Mouse (Mus musculus) stomach, embryonic 14.5 days (tissue): ENCODE data around the gene Nop2. TPM values are rescaled to one million over a fixed set of nuclear protein-coding genes. Genes with fewer than 3 reads are reported as not detected.

Experiments used
- ATAC-seq: fragments of 200-750 bp; cut with Nextera tagmentation; 2 replicates; pipeline ENCODE4 v1.8.0; 2017; ENCODE audit warnings: low read depth, moderate TSS enrichment; ENCODE audit not compliant: insufficient number of reproducible peaks, insufficient read depth, low FRiP score
- H3K27ac ChIP-seq: fragments of 300-500 bp; sonication (generic); 2 replicates; pipeline ENCODE4 v1.5.1; 2014; ENCODE audit warnings: mild to moderate bottlenecking, low read length, moderate library complexity, mixed read lengths
- H3K27me3 ChIP-seq: fragments of 300-500 bp; sonication (generic); 2 replicates; pipeline ENCODE4 v1.6.1; 2014; ENCODE audit warnings: low read length, control low read depth, mixed read lengths; ENCODE audit not compliant: control insufficient read depth, insufficient read depth
- H3K36me3 ChIP-seq: fragments of 300-500 bp; sonication (generic); 2 replicates; pipeline ENCODE4 v1.6.1; 2014; ENCODE audit warnings: mild to moderate bottlenecking, control low read depth, low read length, moderate library complexity, mixed read lengths; ENCODE audit not compliant: control insufficient read depth, insufficient read depth
- H3K4me1 ChIP-seq: fragments of 300-500 bp; sonication (generic); 2 replicates; pipeline ENCODE4 v1.6.1; 2014; ENCODE audit warnings: low read length, control low read depth, mixed read lengths; ENCODE audit not compliant: control insufficient read depth, insufficient read depth
- H3K4me2 ChIP-seq: fragments of 300-500 bp; sonication (generic); replicated peaks from 2 replicates; pipeline ENCODE4 v1.6.1; 2014; ENCODE audit warnings: low read depth, low read length, control low read depth
- H3K4me3 ChIP-seq: fragments of 300-500 bp; sonication (generic); 2 replicates; pipeline ENCODE4 v1.5.1; 2014; ENCODE audit warnings: low read depth, low read length, control low read depth
- H3K9ac ChIP-seq: fragments of 300-500 bp; sonication (generic); replicated peaks from 2 replicates; pipeline ENCODE4 v1.6.1; 2014; ENCODE audit warnings: low read depth, mild to moderate bottlenecking, control low read depth, low read length, moderate library complexity, mixed read lengths
- H3K9me3 ChIP-seq: fragments of 300-500 bp; sonication (generic); 2 replicates; pipeline ENCODE4 v1.6.1; 2016; ENCODE audit warnings: low read depth, low read length, control low read depth; ENCODE audit not compliant: control insufficient read depth
- WGBS: fragments of 180-500 bp; shearing (Covaris S2); extraction: QIAGEN DNeasy Blood & Tissue Kit; methylation state at CpG from one replicate; pipeline ENCODE4 v1.1.7; 2014; 5-methylcytosine and 5-hydroxymethylcytosine counted together
- polyA plus RNA-seq: library from polyadenylated mRNA; unstranded; fragments of >200 nt; fragmentation: Nextera tagmentation; extraction: Ambion mirVana; gene quantifications from 2 replicates; pipeline ENCODE4 v1.2.1, GENCODE M21; 2014

Nop2 gene
- polyA plus RNA-seq, 1 experiment from 2014 or later: 52.3 TPM

DNA sequence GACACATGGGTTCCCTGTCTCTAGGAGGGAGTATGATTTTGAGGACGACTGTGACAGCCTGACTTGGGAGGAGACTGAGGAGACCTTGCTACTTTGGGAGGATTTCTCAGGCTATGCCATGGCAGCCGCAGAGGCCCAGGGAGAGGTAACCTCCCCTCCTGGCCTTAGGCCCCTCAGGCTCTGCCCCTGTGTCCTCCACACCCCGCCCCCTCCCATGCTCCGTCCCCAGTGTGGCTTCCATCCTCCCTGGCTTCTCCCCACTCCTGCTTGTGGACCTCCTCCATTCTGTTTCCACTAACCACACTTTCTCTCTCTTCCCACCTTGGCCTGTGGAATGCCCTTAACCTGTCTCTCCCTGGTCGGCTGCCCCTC is 21.3 kb downstream of the Nop2 start:
- H3K9me3 ChIP-seq: no peaks in the 10 kb centered on the region
- 76% methylated on average over 5 of the region's 5 CpGs for WGBS
- H3K4me2 ChIP-seq: no peak overlapping the region
- no peak overlapping the region for H3K4me3 ChIP-seq
- no peak overlapping the region for H3K27ac ChIP-seq
- peaks cover 4% of the 10 kb centered on the region; the same call in 1 of the 2 replicates for H3K4me1 ChIP-seq
- no peak overlapping the region for H3K9ac ChIP-seq
- no peaks in the 10 kb centered on the region for H3K27me3 ChIP-seq
- H3K36me3 ChIP-seq: peaks cover 9% of the 10 kb centered on the region; the same call in 1 of the 2 replicates
- ATAC-seq: no peak

DNA sequence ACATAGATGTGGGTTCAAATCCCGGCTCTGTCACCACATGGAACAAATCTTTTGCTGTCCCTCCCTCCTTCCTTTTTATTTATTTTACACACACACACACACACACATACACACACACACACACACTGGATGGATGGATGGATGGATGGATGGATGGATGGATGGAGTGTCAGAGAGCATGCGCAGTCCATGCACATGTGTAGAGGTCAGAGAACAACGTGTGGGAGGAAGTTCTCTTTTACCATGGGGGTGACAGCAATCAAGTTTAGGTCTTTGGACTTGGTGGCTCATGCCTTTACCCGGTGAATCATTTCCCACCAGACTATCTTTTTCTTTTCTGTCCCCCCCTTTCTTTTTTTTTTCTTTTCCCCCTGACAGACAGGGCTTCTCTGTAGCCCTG is 22.0 kb downstream of the Nop2 start:
- H3K27me3 ChIP-seq: no peaks in the 10 kb centered on the region
- H3K9ac ChIP-seq: no peak overlapping the region
- no peak for ATAC-seq
- H3K4me2 ChIP-seq: no peak overlapping the region
- no peak overlapping the region for H3K27ac ChIP-seq
- H3K9me3 ChIP-seq: no peaks in the 10 kb centered on the region
- H3K4me3 ChIP-seq: no peak overlapping the region
- no peaks in the 10 kb centered on the region for H3K4me1 ChIP-seq
- 89% methylated on average over 4 of the region's 4 CpGs for WGBS
- peaks cover 10% of the 10 kb centered on the region; the same call in 1 of the 2 replicates for H3K36me3 ChIP-seq

DNA sequence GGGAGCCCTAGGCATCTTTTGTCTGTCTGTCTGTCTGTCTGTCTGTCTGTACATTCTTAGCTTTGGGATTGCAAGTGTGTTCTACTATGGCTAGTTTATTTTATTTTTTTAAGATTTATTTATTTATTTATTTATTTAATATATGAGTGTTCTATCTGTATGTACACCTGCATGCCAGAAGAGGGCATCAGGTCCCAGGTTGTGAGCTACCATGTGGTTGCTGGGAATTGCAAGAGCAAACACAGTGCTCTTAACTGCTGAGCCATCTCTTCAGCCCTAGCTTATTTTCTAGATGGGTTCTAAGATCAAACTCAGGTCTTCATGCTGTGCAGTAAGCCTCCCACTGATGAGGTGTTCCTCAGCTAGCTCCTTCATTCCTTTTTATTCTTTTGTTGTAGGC is 22.8 kb downstream of the Nop2 start:
- Histone ChIP-seq H3K27ac (no peak overlapping the region), H3K9ac (no peak overlapping the region), H3K4me1 (no peaks in the 10 kb centered on the region), H3K4me2 (no peak overlapping the region), H3K9me3 (no peaks in the 10 kb centered on the region), H3K27me3 (no peaks in the 10 kb centered on the region), H3K4me3 (no peak overlapping the region), H3K36me3 (peaks cover 15% of the 10 kb centered on the region; the same call in 1 of the 2 replicates)
- ATAC-seq: no peak

DNA sequence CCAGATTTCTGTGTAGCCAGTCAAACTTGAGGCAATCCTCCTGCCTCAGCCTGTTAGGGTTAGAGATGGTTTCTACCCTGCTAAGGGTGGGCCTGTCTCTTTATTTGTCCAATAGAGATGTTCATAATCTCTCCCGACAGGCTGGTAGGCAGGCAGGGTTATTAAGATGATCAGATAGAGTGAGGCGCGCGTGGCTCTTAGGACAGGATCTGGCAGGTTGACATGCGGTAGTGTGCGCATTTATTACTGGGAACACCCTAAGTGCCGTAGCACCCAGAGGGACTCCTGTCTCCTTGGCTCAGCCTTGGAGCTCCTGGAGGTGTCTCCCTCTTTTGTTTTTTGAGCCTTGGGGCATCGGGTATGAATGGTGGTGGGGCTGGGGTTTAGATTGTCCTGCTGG is 23.6 kb downstream of the Nop2 start:
- 83% methylated on average over 8 of the region's 8 CpGs for WGBS
- H3K9me3 ChIP-seq: no peaks in the 10 kb centered on the region
- H3K4me1 ChIP-seq: no peaks in the 10 kb centered on the region
- ATAC-seq: no peak
- no peak overlapping the region for H3K27ac ChIP-seq
- H3K4me2 ChIP-seq: no peak overlapping the region
- H3K36me3 ChIP-seq: peaks cover 17% of the 10 kb centered on the region; the same call in 1 of the 2 replicates
- H3K9ac ChIP-seq: no peak overlapping the region
- H3K4me3 ChIP-seq: no peak overlapping the region
- H3K27me3 ChIP-seq: no peaks in the 10 kb centered on the region

DNA sequence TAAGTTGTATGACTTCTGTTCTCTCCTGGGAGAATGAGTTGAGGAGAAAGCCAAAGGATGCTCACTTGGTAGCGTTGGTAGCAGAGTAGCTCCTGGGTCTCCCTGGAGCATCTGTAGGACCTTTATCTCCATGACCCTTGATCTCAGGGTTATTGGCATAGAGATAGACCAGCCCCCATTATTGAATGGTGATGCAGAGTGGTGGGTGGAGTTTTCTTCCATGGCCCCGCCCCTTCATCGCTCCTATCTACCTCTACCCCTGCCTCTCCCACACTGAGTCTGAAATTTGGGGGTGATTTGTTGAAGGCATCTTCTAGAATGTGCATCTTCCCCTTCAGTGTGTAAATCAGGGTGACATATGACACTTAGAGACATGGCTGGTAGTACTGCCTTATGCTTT is 24.8 kb downstream of the Nop2 start:
- Histone ChIP-seq H3K27ac (no peak overlapping the region), H3K36me3 (peaks cover 29% of the 10 kb centered on the region), H3K27me3 (no peaks in the 10 kb centered on the region), H3K4me2 (no peak overlapping the region), H3K9me3 (no peaks in the 10 kb centered on the region), H3K9ac (no peak overlapping the region), H3K4me3 (no peak overlapping the region), H3K4me1 (no peaks in the 10 kb centered on the region)
- 92% methylated on average over 3 of the region's 3 CpGs for WGBS
- no peak for ATAC-seq

DNA sequence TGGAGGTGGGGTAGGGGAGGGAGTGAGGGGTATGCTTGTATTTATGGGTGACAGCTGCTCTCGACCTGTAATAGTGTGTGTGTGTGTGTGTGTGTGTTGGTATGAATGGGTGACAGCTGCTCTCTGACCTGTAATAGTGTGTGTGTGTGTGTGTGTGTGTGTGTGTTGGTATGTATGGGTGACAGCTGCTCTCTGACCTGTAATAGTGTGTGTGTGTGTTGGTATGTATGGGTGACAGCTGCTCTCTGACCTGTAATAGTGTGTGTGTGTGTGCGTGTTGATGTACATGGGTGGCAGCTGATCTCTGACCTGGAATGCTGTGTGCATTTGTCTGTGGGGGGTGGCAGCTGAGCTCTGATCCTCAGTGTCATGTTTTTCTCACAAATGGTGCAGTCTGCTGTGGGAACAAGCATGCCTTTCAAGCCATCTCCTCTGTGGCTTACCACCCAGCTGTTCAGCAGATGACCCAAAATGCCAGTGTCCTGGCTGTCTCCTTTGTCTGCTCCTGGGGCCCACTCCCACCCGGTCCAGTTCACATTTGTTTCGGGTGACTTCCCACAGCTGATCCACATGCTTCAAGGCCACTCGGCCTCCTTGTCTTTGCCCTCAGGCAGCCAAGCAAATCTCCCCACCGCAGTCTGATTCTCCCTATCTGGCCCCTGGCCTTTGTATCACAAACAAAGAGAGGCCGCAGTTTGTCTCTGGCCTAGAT is 25.4 kb downstream of the Nop2 start:
- Histone ChIP-seq H3K9ac (no peak overlapping the region), H3K36me3 (peaks cover 30% of the 10 kb centered on the region), H3K4me1 (no peaks in the 10 kb centered on the region), H3K4me2 (no peak overlapping the region), H3K27me3 (no peaks in the 10 kb centered on the region), H3K9me3 (no peaks in the 10 kb centered on the region), H3K27ac (no peak overlapping the region), H3K4me3 (no peak overlapping the region)
- no peak for ATAC-seq
- 65% methylated on average over 7 of the region's 7 CpGs for WGBS

DNA sequence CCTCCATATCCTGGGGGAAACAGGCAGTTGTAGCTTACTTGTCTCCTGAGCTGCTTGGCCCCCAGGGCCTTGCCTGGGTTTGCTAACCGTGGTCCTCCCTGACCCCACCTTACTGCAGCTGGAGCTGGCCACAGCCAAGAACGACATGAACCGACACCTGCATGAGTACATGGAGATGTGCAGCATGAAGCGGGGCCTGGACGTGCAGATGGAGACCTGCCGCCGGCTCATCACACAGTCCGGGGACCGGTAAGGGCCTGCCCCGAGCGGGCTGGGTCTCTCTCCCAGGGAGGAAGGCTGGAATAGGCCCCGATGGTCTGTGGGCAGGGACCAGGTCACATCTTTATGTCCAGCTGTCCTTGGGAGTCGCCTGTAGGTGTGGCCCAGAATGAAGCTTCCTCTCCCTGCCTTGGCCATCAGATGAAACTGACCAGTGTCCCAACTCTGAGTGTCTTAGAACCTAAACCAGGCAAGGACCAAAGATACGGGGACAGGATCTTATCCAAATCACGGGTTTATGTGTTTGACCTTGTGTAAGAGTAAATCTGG is 27.3 kb downstream of the Nop2 start:
- WGBS: 83% methylated on average over 15 of the region's 15 CpGs

DNA sequence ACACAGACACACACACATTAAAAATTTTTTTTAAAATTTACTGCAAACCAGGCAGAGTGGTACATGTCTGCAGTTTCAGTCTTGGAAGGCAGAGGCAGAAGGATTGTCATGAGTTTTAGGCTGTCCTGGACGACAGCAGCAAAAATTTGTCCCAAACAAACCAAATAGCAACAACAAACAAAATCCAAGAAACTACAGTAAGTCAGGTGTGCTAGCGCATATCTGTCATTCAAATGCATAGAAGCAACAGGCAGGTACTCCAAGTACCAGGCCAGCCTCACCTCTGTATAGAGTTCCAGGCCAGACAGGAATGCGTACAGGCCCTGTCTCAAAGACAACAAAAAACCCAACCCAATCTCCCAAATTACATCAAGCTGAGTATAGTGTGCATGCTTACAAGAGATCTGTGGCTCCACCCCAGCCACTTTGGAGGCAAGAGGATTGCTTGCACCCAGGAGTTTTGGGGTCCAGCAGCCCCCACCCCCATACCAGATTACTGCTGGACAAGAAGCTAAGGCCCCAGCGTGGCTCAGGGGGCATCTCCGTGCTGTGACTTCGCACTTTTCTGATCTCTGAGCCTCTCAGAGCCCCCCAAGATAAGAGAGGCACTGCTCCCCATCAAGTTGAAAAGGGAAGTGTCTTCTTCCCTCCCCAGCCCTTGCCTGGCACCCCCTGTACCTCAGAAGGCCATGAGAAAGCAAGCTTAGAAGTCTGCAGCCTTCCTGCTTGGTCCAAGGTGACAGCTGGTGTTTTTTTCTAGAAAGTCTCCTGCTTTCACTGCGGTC is 28.3 kb downstream of the Nop2 start:
- Histone ChIP-seq H3K27me3 (no peaks in the 10 kb centered on the region), H3K9ac (no peak overlapping the region)
- WGBS: 73% methylated on average over 7 of the region's 7 CpGs

More for the DNA sequence above, 27.3 kb downstream of the Nop2 start:
- H3K27ac ChIP-seq: no peak overlapping the region
- H3K4me1 ChIP-seq: peaks cover 8% of the 10 kb centered on the region
- peaks cover 36% of the 10 kb centered on the region for H3K36me3 ChIP-seq
- H3K27me3 ChIP-seq: no peaks in the 10 kb centered on the region
- ATAC-seq: no peak
- no peak overlapping the region for H3K4me3 ChIP-seq
- H3K9ac ChIP-seq: no peak overlapping the region
- no peaks in the 10 kb centered on the region for H3K9me3 ChIP-seq
- no peak overlapping the region for H3K4me2 ChIP-seq

More for the DNA sequence above, 28.3 kb downstream of the Nop2 start:
- no peak for ATAC-seq
- Histone ChIP-seq H3K27ac (no peak overlapping the region), H3K4me3 (no peak overlapping the region), H3K4me2 (no peak overlapping the region), H3K36me3 (peaks cover 37% of the 10 kb centered on the region), H3K4me1 (peaks cover 8% of the 10 kb centered on the region), H3K9me3 (no peaks in the 10 kb centered on the region)
